Mouse (Mus musculus) cerebellum, adult 11-12 months (tissue): ENCODE results near the gene Cog8.

Experiments
- DNase-seq: peaks from one replicate; pipeline ENCODE4 v3.0.0; 2022

Gene Cog8

GRCm38 (mm10) chr8:107056076-107056972 is at the start of gene Cog8, which contains the start of gene Nip7:
Gene Cog8, minus strand, starts transcription at chr8:107056689.
Gene Nip7, plus strand, starts transcription at chr8:107056877.
- peak; percentile 96 for DNase-seq

GRCm38 (mm10) chr8:107104547-107104946 is 48.1 kb upstream of the Cog8 start:
- DNase-seq = peak; percentile 25

GRCm38 (mm10) chr8:107100635-107101034 is 44.1 kb upstream of the Cog8 start:
- DNase-seq = no peak

GRCm38 (mm10) chr8:107096366-107097036 is 40.0 kb upstream of the Cog8 start, which contains the start of gene Terf2:
Gene Terf2, minus strand, starts transcription at chr8:107096547.
- DNase-seq = peak; percentile 97

- no peak for DNase-seq
Measured at GRCm38 (mm10) chr8:107095717-107096365, 39.4 kb upstream of the Cog8 start.

- DNase-seq = no peak
Measured at GRCm38 (mm10) chr8:107090531-107090930, 34.0 kb upstream of the Cog8 start.

- no peak for DNase-seq
Measured at GRCm38 (mm10) chr8:107088526-107089063, 32.1 kb upstream of the Cog8 start.

- DNase-seq = no peak
Measured at GRCm38 (mm10) chr8:107086018-107086417, 29.5 kb upstream of the Cog8 start.

GRCm38 (mm10) chr8:107085358-107085757 is 28.9 kb upstream of the Cog8 start:
- no peak for DNase-seq

GRCm38 (mm10) chr8:107076239-107076888 is 19.9 kb upstream of the Cog8 start:
- no peak for DNase-seq

- no peak for DNase-seq
Measured at GRCm38 (mm10) chr8:107074128-107074527, 17.6 kb upstream of the Cog8 start.

- DNase-seq = no peak
Measured at GRCm38 (mm10) chr8:107073706-107074105, 17.2 kb upstream of the Cog8 start.

GRCm38 (mm10) chr8:107065511-107066496 is 9.3 kb upstream of the Cog8 start, which contains the start of gene Tmed6:
Gene Tmed6, minus strand, starts transcription at chr8:107065644.
- no peak for DNase-seq

- no peak for DNase-seq
Measured at GRCm38 (mm10) chr8:107062613-107063012, 6.1 kb upstream of the Cog8 start.

GRCm38 (mm10) chr8:107056973-107057369 is 482 bp upstream of the Cog8 start:
- DNase-seq = no peak

GRCm38 (mm10) chr8:107052046-107052445 is 4.4 kb downstream of the Cog8 start:
- DNase-seq = no peak

GRCm38 (mm10) chr8:107049480-107049879 is 7.0 kb downstream of the Cog8 start:
- no peak for DNase-seq

GRCm38 (mm10) chr8:107048061-107048941 is 8.2 kb downstream of the Cog8 start, which contains the start of gene Pdf:
Gene Pdf, minus strand, starts transcription at chr8:107048614.
- DNase-seq = peak; percentile 87

GRCm38 (mm10) chr8:107046976-107047375 is 9.5 kb downstream of the Cog8 start:
- no peak for DNase-seq

- DNase-seq = no peak
Measured at GRCm38 (mm10) chr8:107045478-107045877, 11.0 kb downstream of the Cog8 start.
